Mouse (Mus musculus): ENCODE data around the gene Samt2.
"Not testable (repeated sequence)": the region's sequence is repeated elsewhere in the genome, so short reads cannot be mapped to it uniquely, and the experiment has no call there.

Gene Samt2

DNA sequence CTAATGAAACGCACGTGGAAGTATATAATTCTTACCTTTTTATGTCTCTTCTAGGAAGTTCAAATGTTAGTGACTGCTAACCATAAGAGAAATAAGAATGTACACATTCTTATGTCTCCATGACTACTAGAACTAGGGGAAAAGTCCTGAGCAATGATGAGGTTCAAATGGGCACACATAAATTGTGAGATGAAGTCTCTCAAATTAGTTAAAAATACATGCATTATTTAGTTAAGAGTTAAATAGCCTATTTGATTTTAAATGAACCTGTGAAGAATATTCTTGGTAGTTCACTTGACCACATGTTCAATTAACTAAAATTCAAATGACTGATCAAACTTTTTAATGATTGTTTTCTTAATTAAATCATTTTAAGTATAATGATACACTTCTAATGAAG, at the start of gene Samt2:
Gene Samt2, minus strand, starts transcription at position 101 of the 400 bp plus-strand sequence.
- DNase-seq, result not testable (repeated sequence)
